Mouse (Mus musculus): ENCODE data around the gene Med24. TPM values are rescaled to one million over a fixed set of nuclear protein-coding genes. Genes with fewer than 3 reads are reported as not detected.

Gene Med24
- total RNA-seq, 2 experiments from 2014 or later: 96.3 to 114 TPM

GRCm38 (mm10) chr11:98767276-98767675 is 38.0 kb upstream of the Med24 start:
- peak in 1 of 2 experiments; percentile 87 for DNase-seq (ENCODE audit: low spot score in 2 of 2)
- intact Hi-C loops (cut with DNase I): no loop called here

- intact Hi-C loops (cut with DNase I): no loop called here
- no peak for DNase-seq (ENCODE audit: low spot score in 2 of 2)
Measured at GRCm38 (mm10) chr11:98766816-98767215, 37.6 kb upstream of the Med24 start.

- no peak for DNase-seq (ENCODE audit: low spot score in 2 of 2)
- intact Hi-C loops (cut with DNase I): no loop called here
Measured at GRCm38 (mm10) chr11:98766346-98766745, 37.1 kb upstream of the Med24 start.

GRCm38 (mm10) chr11:98765421-98766309 is 36.4 kb upstream of the Med24 start:
- DNase-seq (ENCODE audit: low spot score in 2 of 2): no peak

GRCm38 (mm10) chr11:98764746-98765145 is 35.5 kb upstream of the Med24 start:
- intact Hi-C loops (cut with DNase I): no loop called here

More at GRCm38 (mm10) chr11:98765421-98766309, 36.4 kb upstream of the Med24 start:
- intact Hi-C loops (cut with DNase I): no loop called here

GRCm38 (mm10) chr11:98764091-98764490 is 34.9 kb upstream of the Med24 start:
- no peak for DNase-seq (ENCODE audit: low spot score in 2 of 2)
- intact Hi-C loops (cut with DNase I): no loop called here

More at GRCm38 (mm10) chr11:98764746-98765145, 35.5 kb upstream of the Med24 start:
- no peak for DNase-seq (ENCODE audit: low spot score in 2 of 2)

- intact Hi-C loops (cut with DNase I): no loop called here
- DNase-seq (ENCODE audit: low spot score in 2 of 2): no peak
Measured at GRCm38 (mm10) chr11:98763502-98763861, 34.2 kb upstream of the Med24 start.

- intact Hi-C loops (cut with DNase I): no loop called here
- DNase-seq (ENCODE audit: low spot score in 2 of 2): peak; percentile 71 to 91
Measured at GRCm38 (mm10) chr11:98762756-98763501, 33.7 kb upstream of the Med24 start.

- no peak for DNase-seq (ENCODE audit: low spot score in 2 of 2)
- intact Hi-C loops (cut with DNase I): loop anchor here (2.0 kb wide), 1 partner anchor 45 kb away; no protein-coding TSS in a partner anchor
Measured at GRCm38 (mm10) chr11:98761939-98762338, 32.7 kb upstream of the Med24 start.

- intact Hi-C loops (cut with DNase I): no loop called here
Measured at GRCm38 (mm10) chr11:98756711-98757110, 27.5 kb upstream of the Med24 start.

GRCm38 (mm10) chr11:98755726-98756380 is 26.6 kb upstream of the Med24 start:
- intact Hi-C loops (cut with DNase I): loop anchor here (1.0 kb wide), 1 partner anchor 15 kb away; no protein-coding TSS in a partner anchor
- no peak for DNase-seq (ENCODE audit: low spot score in 2 of 2)

More at GRCm38 (mm10) chr11:98756711-98757110, 27.5 kb upstream of the Med24 start:
- no peak for DNase-seq (ENCODE audit: low spot score in 2 of 2)

GRCm38 (mm10) chr11:98754621-98755181 is 25.5 kb upstream of the Med24 start:
- intact Hi-C loops (cut with DNase I): loop anchor here (1.0 kb wide), 1 partner anchor 13 kb away; no protein-coding TSS in a partner anchor
- peak; percentile 73 to 83 for DNase-seq (ENCODE audit: low spot score in 2 of 2)

- peak; percentile 58 to 77 for DNase-seq (ENCODE audit: low spot score in 2 of 2)
Measured at GRCm38 (mm10) chr11:98754151-98754620, 25.0 kb upstream of the Med24 start.

GRCm38 (mm10) chr11:98753264-98753663 is 24.0 kb upstream of the Med24 start:
- DNase-seq (ENCODE audit: low spot score in 2 of 2): no peak
- intact Hi-C loops (cut with DNase I): no loop called here

More at GRCm38 (mm10) chr11:98754151-98754620, 25.0 kb upstream of the Med24 start:
- intact Hi-C loops (cut with DNase I): no loop called here

GRCm38 (mm10) chr11:98752562-98753140 is 23.4 kb upstream of the Med24 start:
- no peak for DNase-seq (ENCODE audit: low spot score in 2 of 2)
- intact Hi-C loops (cut with DNase I): no loop called here

GRCm38 (mm10) chr11:98751221-98751782 is 22.1 kb upstream of the Med24 start:
- no peak for DNase-seq (ENCODE audit: low spot score in 2 of 2)
- intact Hi-C loops (cut with DNase I): no loop called here

GRCm38 (mm10) chr11:98750351-98751201 is 21.3 kb upstream of the Med24 start:
- peak; percentile 80 to 84 for DNase-seq (ENCODE audit: low spot score in 2 of 2)
- intact Hi-C loops (cut with DNase I): no loop called here

- intact Hi-C loops (cut with DNase I): no loop called here
- peak in 1 of 2 experiments; percentile 72 for DNase-seq (ENCODE audit: low spot score in 2 of 2)
Measured at GRCm38 (mm10) chr11:98749716-98750115, 20.5 kb upstream of the Med24 start.
